Mouse (Mus musculus): Measurements from ENCODE around the gene Olfr330.

DNA sequence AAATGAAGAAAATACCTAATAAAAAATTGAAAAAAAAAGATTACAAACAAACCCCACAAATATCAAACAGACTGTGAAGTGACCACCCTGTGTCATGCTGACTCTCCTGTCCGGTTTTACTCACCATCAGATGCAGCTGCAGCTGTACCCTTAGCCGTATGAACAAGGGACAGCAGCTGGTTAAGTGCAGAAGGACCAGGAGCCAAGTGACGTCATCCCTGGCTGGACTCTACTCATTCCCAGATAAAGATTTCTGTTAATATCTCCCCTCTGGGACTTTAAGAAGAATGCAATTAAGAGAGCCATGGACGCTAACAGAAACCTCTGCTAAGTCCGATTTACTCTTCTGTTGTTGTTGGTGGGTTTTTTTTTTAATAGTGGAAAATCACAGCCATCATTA lies 35.8 kb upstream of the Olfr330 start, which contains the start of gene Olfr224:
- no peak for TF ChIP-seq TAL1 (IDR thresholded peaks at IDR 0.05; ENCODE audit: low read length)
- TF ChIP-seq GATA1 (IDR thresholded peaks at IDR 0.05; ENCODE audit: low read length), result no peak
